Mouse (Mus musculus): ENCODE measurements around the gene Kcnj6. TPM values are rescaled to one million over a fixed set of nuclear protein-coding genes. Genes with fewer than 3 reads are reported as not detected.
A peak's percentile ranks its signal among the peaks of the same experiment; 100 is the strongest.

The Kcnj6 gene
- polyA plus RNA-seq, 1 experiment = not detected

DNA sequence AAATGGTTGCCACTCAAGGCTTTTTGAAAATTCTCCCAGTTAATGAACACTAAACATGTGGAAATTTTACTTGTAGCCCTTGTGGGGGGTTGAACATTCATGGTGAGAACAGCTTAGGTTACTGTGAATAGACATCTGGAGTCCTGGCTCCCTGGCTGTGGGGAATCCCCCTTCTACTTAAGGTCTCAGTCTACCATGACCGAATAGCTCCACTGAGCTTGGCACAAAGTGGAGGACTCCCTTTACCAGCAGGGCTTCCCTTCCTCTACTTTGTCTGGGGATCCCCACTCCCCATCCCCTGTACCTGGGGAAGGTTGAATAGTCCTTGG is 260.2 kb downstream of the Kcnj6 start:
- H3K4me3 ChIP-seq = no peak overlapping the region
- peaks cover 4% of the 10 kb centered on the region for H3K27me3 ChIP-seq (ENCODE audit: control insufficient read depth, insufficient read depth, insufficient read length)
- TF ChIP-seq TCF12 (IDR thresholded peaks at IDR 0.05; ENCODE audit: insufficient read depth, poor library complexity, severe bottlenecking) = no peak
- no peak for TF ChIP-seq POLR2AphosphoS2 (IDR thresholded peaks at IDR 0.05; ENCODE audit: insufficient read length, low read depth)
- no peak for TF ChIP-seq CEBPB (IDR thresholded peaks at IDR 0.05; ENCODE audit: insufficient read depth, poor library complexity, severe bottlenecking)
- no peak for TF ChIP-seq REST (IDR thresholded peaks at IDR 0.05; ENCODE audit: insufficient read depth, insufficient read length)
- TF ChIP-seq POLR2A (IDR thresholded peaks at IDR 0.05; ENCODE audit: insufficient read length, low read depth) = no peak
- TF ChIP-seq MYOD1 (IDR thresholded peaks at IDR 0.05; ENCODE audit: control insufficient read depth in 1 of 3, insufficient read length in 2 of 3, low read depth in 2 of 3) = no peak
- no peak for TF ChIP-seq MAX (IDR thresholded peaks at IDR 0.05; ENCODE audit: low read depth)
- no peak for TF ChIP-seq MYOG (IDR thresholded peaks at IDR 0.05; ENCODE audit: control insufficient read depth in 1 of 3, insufficient read depth in 1 of 3, insufficient read length in 2 of 3, low read depth in 2 of 3)
- no peaks in the 10 kb centered on the region for H3K36me3 ChIP-seq (ENCODE audit: control insufficient read depth, insufficient read depth)
- H3ac ChIP-seq (ENCODE audit: control insufficient read depth, insufficient read length) = no peak overlapping the region
- no peaks in the 10 kb centered on the region for H3K79me2 ChIP-seq (ENCODE audit: control insufficient read depth, insufficient read depth)
- H3K4me2 ChIP-seq (ENCODE audit: low read depth) = peak overlapping the region; percentile 29

DNA sequence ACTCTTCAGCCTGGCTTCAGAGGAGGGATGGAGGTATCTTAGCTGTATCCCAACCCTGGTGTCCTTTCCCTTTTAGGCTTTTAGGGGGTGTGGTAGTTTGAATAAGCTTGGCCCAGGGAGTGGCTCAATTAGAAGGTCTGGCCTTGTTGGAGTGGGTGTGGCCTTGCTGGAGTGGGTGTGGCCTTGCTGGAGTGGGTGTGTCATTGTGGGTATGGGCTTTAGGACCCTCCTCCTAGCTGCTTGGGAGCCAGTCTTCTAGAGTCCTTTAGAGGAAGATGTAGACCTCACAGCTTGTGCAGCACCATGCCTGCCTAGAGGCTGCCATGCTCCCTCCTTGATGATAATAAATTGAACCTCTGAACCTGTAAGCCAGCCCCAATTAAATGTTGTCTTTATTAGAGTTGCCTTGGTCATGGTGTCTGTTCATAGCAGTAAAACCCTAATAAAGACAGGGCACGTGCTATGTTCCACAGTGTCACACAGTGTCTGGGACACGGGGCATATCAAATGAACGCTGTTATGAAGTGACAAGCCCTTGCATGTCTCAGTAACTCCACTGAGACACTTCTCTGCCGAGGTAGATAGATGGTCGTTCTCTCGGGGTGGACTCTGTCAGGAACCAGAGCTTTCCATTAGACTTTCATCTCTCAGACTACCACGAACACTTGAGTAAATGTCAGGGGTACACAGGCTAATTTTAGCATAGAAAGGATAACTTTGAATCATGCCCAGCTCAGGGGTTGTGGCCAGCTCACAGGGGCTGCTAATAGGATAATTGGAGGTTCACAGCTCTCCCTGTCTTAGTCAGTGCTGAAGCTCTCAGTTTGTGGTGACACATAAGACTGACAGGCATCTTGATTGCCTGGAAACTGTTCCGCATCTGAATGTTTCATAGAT is 260.8 kb downstream of the Kcnj6 start:
- Histone ChIP-seq H3K27me3 (ENCODE audit: control insufficient read depth, insufficient read depth, insufficient read length) (peaks cover 4% of the 10 kb centered on the region), H3K4me2 (ENCODE audit: low read depth) (peak overlapping the region; percentile 29), H3K36me3 (ENCODE audit: control insufficient read depth, insufficient read depth) (no peaks in the 10 kb centered on the region), H3K79me2 (ENCODE audit: control insufficient read depth, insufficient read depth) (no peaks in the 10 kb centered on the region), H3K4me3 (no peak overlapping the region), H3ac (ENCODE audit: control insufficient read depth, insufficient read length) (no peak overlapping the region)
- no peak for TF ChIP-seq TCF3 (IDR thresholded peaks at IDR 0.05; ENCODE audit: insufficient read length, low read depth)
- no peak for TF ChIP-seq TCF12 (IDR thresholded peaks at IDR 0.05; ENCODE audit: insufficient read depth, poor library complexity, severe bottlenecking)
- no peak for TF ChIP-seq USF1 (IDR thresholded peaks at IDR 0.05; ENCODE audit: low read depth)

DNA sequence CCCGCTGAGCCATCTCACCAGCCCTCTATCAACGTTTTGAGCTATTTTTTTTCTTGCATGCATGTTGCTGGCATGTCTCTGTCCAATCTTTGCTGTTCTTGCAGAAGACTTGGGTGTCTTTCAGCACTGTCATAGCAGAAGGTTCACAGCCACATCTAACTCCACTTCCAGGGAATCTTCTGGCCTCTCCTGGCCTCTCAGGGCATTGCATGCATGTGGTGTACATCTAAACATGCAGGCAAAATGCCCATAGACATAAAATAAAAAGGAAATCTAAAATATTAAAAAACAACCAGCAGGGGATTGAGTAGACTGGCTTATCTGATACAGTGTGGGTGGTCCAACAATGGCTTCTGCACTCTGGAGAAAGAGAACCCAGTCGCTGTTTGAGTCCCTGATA is 262.0 kb downstream of the Kcnj6 start:
- Histone ChIP-seq H3K27me3 (ENCODE audit: control insufficient read depth, insufficient read depth, insufficient read length) (peaks cover 2% of the 10 kb centered on the region), H3K4me2 (ENCODE audit: low read depth) (no peak overlapping the region), H3ac (ENCODE audit: control insufficient read depth, insufficient read length) (no peak overlapping the region), H3K36me3 (ENCODE audit: control insufficient read depth, insufficient read depth) (no peaks in the 10 kb centered on the region), H3K79me2 (ENCODE audit: control insufficient read depth, insufficient read depth) (no peaks in the 10 kb centered on the region), H3K4me3 (no peak overlapping the region)
- TF ChIP-seq MYOG (IDR thresholded peaks at IDR 0.05; ENCODE audit: control insufficient read depth in 1 of 3, insufficient read depth in 1 of 3, insufficient read length in 2 of 3, low read depth in 2 of 3) (no peak), POLR2A (IDR thresholded peaks at IDR 0.05; ENCODE audit: insufficient read length, low read depth) (no peak), REST (IDR thresholded peaks at IDR 0.05; ENCODE audit: insufficient read depth, insufficient read length) (no peak), TCF3 (IDR thresholded peaks at IDR 0.05; ENCODE audit: insufficient read length, low read depth) (no peak), E2F4 (IDR thresholded peaks at IDR 0.05; ENCODE audit: insufficient read depth) (no peak), USF1 (IDR thresholded peaks at IDR 0.05; ENCODE audit: low read depth) (no peak), MYOD1 (IDR thresholded peaks at IDR 0.05; ENCODE audit: control insufficient read depth in 1 of 3, insufficient read length in 2 of 3, low read depth in 2 of 3) (no peak), SRF (IDR thresholded peaks at IDR 0.05; ENCODE audit: control insufficient read depth, insufficient read length, low read depth) (no peak), MAX (IDR thresholded peaks at IDR 0.05; ENCODE audit: low read depth) (no peak)

DNA sequence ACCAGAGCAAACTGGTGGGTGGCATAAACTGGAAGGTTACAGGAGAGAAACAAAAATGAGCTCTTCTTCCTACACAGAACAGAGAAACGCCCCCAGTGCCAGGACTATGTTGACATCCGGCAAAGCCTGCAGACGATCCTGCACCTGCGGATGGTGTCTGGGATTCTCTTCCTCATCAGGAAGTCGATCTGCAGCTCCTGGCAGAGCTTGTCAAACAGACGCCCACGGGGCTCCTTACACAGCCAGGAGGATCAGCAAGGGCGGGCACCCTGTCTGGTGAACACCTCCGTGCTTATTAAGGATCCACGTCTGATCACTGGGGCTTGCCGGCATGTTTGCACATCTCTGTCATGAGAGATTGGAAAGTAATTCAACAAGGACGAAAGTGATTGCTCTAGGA is 266.5 kb downstream of the Kcnj6 start:
- TF ChIP-seq E2F4 (IDR thresholded peaks at IDR 0.05; ENCODE audit: insufficient read depth) (no peak), POLR2A (IDR thresholded peaks at IDR 0.05; ENCODE audit: insufficient read length, low read depth) (no peak), TCF12 (IDR thresholded peaks at IDR 0.05; ENCODE audit: insufficient read depth, poor library complexity, severe bottlenecking) (no peak), POLR2AphosphoS2 (IDR thresholded peaks at IDR 0.05; ENCODE audit: insufficient read length, low read depth) (no peak), MYOD1 (IDR thresholded peaks at IDR 0.05; ENCODE audit: control insufficient read depth in 1 of 3, insufficient read length in 2 of 3, low read depth in 2 of 3) (no peak), TCF3 (IDR thresholded peaks at IDR 0.05; ENCODE audit: insufficient read length, low read depth) (no peak), MYOG (IDR thresholded peaks at IDR 0.05; ENCODE audit: control insufficient read depth in 1 of 3, insufficient read depth in 1 of 3, insufficient read length in 2 of 3, low read depth in 2 of 3) (no peak), REST (IDR thresholded peaks at IDR 0.05; ENCODE audit: insufficient read depth, insufficient read length) (no peak), USF1 (IDR thresholded peaks at IDR 0.05; ENCODE audit: low read depth) (no peak), SRF (IDR thresholded peaks at IDR 0.05; ENCODE audit: control insufficient read depth, insufficient read length, low read depth) (no peak), MAX (IDR thresholded peaks at IDR 0.05; ENCODE audit: low read depth) (no peak), CEBPB (IDR thresholded peaks at IDR 0.05; ENCODE audit: insufficient read depth, poor library complexity, severe bottlenecking) (no peak)
- H3K27me3 ChIP-seq (ENCODE audit: control insufficient read depth, insufficient read depth, insufficient read length) = no peaks in the 10 kb centered on the region
- H3K79me2 ChIP-seq (ENCODE audit: control insufficient read depth, insufficient read depth) = no peaks in the 10 kb centered on the region
- no peak overlapping the region for H3K4me2 ChIP-seq (ENCODE audit: low read depth)
- no peak overlapping the region for H3K4me3 ChIP-seq
- no peak overlapping the region for H3ac ChIP-seq (ENCODE audit: control insufficient read depth, insufficient read length)
- H3K36me3 ChIP-seq (ENCODE audit: control insufficient read depth, insufficient read depth) = no peaks in the 10 kb centered on the region

DNA sequence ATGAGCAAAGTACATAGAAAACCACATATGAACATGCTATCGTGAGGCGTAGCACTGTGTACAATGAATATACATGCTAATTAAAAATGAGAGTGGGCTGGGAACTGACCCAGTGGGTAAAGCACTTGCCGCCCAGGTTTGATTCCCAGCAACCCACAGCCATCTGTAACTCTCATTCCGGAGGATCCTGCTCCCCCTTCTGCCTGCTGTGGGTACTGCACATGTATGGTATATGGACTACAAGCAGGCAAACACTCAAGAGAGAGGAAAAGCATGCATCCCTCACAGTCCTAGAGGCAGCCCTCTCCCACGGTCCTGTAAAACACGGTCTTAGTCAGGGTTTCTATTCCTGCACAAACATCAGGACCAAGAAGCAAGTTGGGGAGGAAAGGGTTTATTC is 268.3 kb downstream of the Kcnj6 start:
- H3K4me2 ChIP-seq (ENCODE audit: low read depth) = no peak overlapping the region
- H3K79me2 ChIP-seq (ENCODE audit: control insufficient read depth, insufficient read depth) = no peaks in the 10 kb centered on the region
- H3K27me3 ChIP-seq (ENCODE audit: control insufficient read depth, insufficient read depth, insufficient read length) = no peaks in the 10 kb centered on the region
- TF ChIP-seq USF1 (IDR thresholded peaks at IDR 0.05; ENCODE audit: low read depth) (no peak), MYOG (IDR thresholded peaks at IDR 0.05; ENCODE audit: control insufficient read depth in 1 of 3, insufficient read depth in 1 of 3, insufficient read length in 2 of 3, low read depth in 2 of 3) (no peak), POLR2AphosphoS2 (IDR thresholded peaks at IDR 0.05; ENCODE audit: insufficient read length, low read depth) (no peak), MYOD1 (IDR thresholded peaks at IDR 0.05; ENCODE audit: control insufficient read depth in 1 of 3, insufficient read length in 2 of 3, low read depth in 2 of 3) (no peak), SRF (IDR thresholded peaks at IDR 0.05; ENCODE audit: control insufficient read depth, insufficient read length, low read depth) (no peak), REST (IDR thresholded peaks at IDR 0.05; ENCODE audit: insufficient read depth, insufficient read length) (no peak), CEBPB (IDR thresholded peaks at IDR 0.05; ENCODE audit: insufficient read depth, poor library complexity, severe bottlenecking) (no peak), POLR2A (IDR thresholded peaks at IDR 0.05; ENCODE audit: insufficient read length, low read depth) (no peak), E2F4 (IDR thresholded peaks at IDR 0.05; ENCODE audit: insufficient read depth) (no peak)
- no peak overlapping the region for H3K4me3 ChIP-seq
- H3ac ChIP-seq (ENCODE audit: control insufficient read depth, insufficient read length) = no peak overlapping the region
- no peaks in the 10 kb centered on the region for H3K36me3 ChIP-seq (ENCODE audit: control insufficient read depth, insufficient read depth)

All from myocyte (in vitro differentiated cells).